Mouse (Mus musculus) intestine, embryonic 16.5 days (tissue): ENCODE measurements around the gene Jaml. TPM values are rescaled to one million over a fixed set of nuclear protein-coding genes. Genes with fewer than 3 reads are reported as not detected.
"Not testable (repeated sequence)": the region's sequence is repeated elsewhere in the genome, so short reads cannot be mapped to it uniquely, and the experiment has no call there.

ENCODE experiments used
- ATAC-seq: fragments of 200-750 bp; cut with Nextera tagmentation; 2 replicates; pipeline ENCODE4 v1.8.0; 2017; ENCODE audit warnings: moderate TSS enrichment, moderate library complexity
- H3K27ac ChIP-seq: fragments of 300-500 bp; sonication (generic); 2 replicates; pipeline ENCODE4 v1.5.1; 2014; ENCODE audit warnings: mild to moderate bottlenecking, low read length
- H3K27me3 ChIP-seq: fragments of 300-500 bp; sonication (generic); replicated peaks from 2 replicates; pipeline ENCODE4 v1.6.1; 2014; ENCODE audit warnings: low read length, control low read depth, mixed read lengths; ENCODE audit not compliant: control insufficient read depth, insufficient read depth
- H3K36me3 ChIP-seq: fragments of 300-500 bp; sonication (generic); 2 replicates; pipeline ENCODE4 v1.6.1; 2014; ENCODE audit warnings: low read length, control low read depth; ENCODE audit not compliant: control insufficient read depth, insufficient read depth
- H3K4me1 ChIP-seq: fragments of 300-500 bp; sonication (generic); 2 replicates; pipeline ENCODE4 v1.6.1; 2014; ENCODE audit warnings: low read length, control low read depth, mixed read lengths; ENCODE audit not compliant: control insufficient read depth, insufficient read depth
- H3K4me2 ChIP-seq: fragments of 300-500 bp; sonication (generic); 2 replicates; pipeline ENCODE4 v1.6.1; 2014; ENCODE audit warnings: low read depth, low read length, control low read depth
- H3K4me3 ChIP-seq: fragments of 300-500 bp; sonication (generic); 2 replicates; pipeline ENCODE4 v1.5.1; 2014; ENCODE audit warnings: mild to moderate bottlenecking, low read length
- H3K9ac ChIP-seq: fragments of 300-500 bp; sonication (generic); 2 replicates; pipeline ENCODE4 v1.6.1; 2014; ENCODE audit warnings: low read depth, low read length
- H3K9me3 ChIP-seq: fragments of 300-500 bp; sonication (generic); 2 replicates; pipeline ENCODE4 v1.6.1; 2016; ENCODE audit warnings: low read length, control low read depth; ENCODE audit not compliant: control insufficient read depth
- WGBS: fragments of 180-500 bp; shearing (Covaris S2); extraction: QIAGEN DNeasy Blood & Tissue Kit; methylation state at CpG from one replicate; pipeline ENCODE4 v1.1.7; 2014; 5-methylcytosine and 5-hydroxymethylcytosine counted together
- polyA plus RNA-seq: library from polyadenylated mRNA; unstranded; fragments of >200 nt; fragmentation: Nextera tagmentation; extraction: Ambion mirVana; gene quantifications from 2 replicates; pipeline ENCODE4 v1.2.1, GENCODE M21; 2015

The Jaml gene
- polyA plus RNA-seq, result 100 and 102 TPM in 2 replicates

GRCm38 (mm10) chr9:45079011-45079410 lies at the start of gene Jaml:
TSS of gene Jaml (plus strand) at chr9:45079183.
- H3K4me3 ChIP-seq, result no peak within 1 kb of the TSS
- 86% methylated on average over 5 of the region's 5 CpGs for WGBS
- ATAC-seq, result no peak
- no peaks in the 10 kb centered on the region for H3K27me3 ChIP-seq
- H3K9me3 ChIP-seq, result no peaks in the 10 kb centered on the region
- H3K4me1 ChIP-seq, result no peaks in the 10 kb centered on the region
- H3K4me2 ChIP-seq, result no peak within 1 kb of the TSS
- no peak within 1 kb of the TSS for H3K27ac ChIP-seq
- no peak within 1 kb of the TSS for H3K9ac ChIP-seq
- H3K36me3 ChIP-seq, result no peaks in the 10 kb centered on the region

DNA sequence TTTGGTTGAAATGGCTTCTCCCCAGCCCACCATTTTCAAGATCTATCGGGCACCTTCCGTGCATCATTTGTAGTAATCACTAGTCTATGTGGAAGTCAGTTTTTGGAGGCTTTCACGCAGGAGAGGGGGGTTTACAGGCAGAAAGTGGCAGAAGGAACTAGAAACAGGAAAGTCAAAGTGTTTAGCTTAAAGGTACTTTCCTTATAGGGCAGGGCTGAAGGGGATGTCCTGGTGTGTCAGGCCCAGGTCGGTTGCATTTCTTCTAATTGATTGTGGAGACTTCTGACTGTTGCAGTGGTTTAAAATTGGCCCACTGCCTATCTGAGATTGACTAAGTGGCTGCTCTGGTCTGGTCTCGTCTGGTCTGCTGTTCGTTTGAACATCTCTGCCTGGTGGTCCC lies 48.6 kb upstream of the Jaml start:
- Histone ChIP-seq H3K4me2 (no peak overlapping the region), H3K27me3 (no peaks in the 10 kb centered on the region), H3K9me3 (no peaks in the 10 kb centered on the region), H3K36me3 (no peaks in the 10 kb centered on the region), H3K27ac (no peak overlapping the region), H3K9ac (no peak overlapping the region), H3K4me3 (no peak overlapping the region), H3K4me1 (no peaks in the 10 kb centered on the region)
- ATAC-seq, result no peak
- WGBS, result 63% methylated on average over 6 of the region's 6 CpGs

DNA sequence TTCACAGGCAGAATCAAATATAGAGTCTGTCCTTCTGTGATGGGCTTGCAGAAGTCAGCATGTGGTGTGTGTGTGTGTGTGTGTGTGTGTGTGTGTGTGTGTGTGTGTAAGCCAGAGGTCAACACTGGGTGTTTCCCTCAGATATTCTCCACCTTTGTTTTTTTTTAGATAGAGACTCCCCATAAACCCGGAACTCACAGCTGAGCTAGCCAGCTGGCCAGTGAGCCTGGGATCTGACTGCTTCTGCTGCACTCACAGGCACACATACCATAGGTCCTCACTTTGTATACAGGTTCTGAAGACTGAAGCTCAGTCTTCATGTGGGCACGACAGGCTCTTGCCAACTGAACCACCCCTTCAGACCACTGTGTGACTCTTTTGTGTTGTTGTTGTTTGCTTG lies 46.7 kb upstream of the Jaml start:
- Histone ChIP-seq H3K9ac (no peak overlapping the region), H3K9me3 (no peaks in the 10 kb centered on the region), H3K27ac (no peak overlapping the region), H3K36me3 (no peaks in the 10 kb centered on the region), H3K4me3 (no peak overlapping the region), H3K4me2 (no peak overlapping the region), H3K4me1 (no peaks in the 10 kb centered on the region), H3K27me3 (no peaks in the 10 kb centered on the region)
- WGBS, result 43% methylated on average over 2 of the region's 2 CpGs
- no peak for ATAC-seq

DNA sequence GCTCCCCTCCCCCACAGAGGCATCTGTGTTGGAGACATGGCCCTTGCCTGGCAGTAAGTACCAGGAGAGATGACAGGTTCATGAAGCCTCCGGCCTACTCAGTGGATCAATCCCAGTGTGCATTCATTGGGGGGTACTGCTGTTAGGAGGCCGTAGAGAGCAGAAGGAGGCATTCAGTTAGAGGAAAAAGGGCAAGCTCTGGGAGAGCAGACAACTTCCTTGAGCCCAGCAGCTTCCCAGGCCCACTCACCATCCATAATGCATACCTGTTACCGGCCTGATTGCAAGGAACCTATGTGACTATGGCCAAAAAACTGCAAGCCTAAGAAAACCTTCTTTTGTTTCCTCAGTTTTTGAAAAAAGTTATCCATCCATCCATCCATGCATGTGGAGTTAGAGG lies 44.5 kb upstream of the Jaml start:
- 84% methylated on average over 3 of the region's 3 CpGs for WGBS
- Histone ChIP-seq H3K9ac (no peak overlapping the region), H3K9me3 (no peaks in the 10 kb centered on the region), H3K4me1 (no peaks in the 10 kb centered on the region), H3K27me3 (no peaks in the 10 kb centered on the region), H3K4me3 (no peak overlapping the region), H3K36me3 (no peaks in the 10 kb centered on the region), H3K4me2 (no peak overlapping the region), H3K27ac (no peak overlapping the region)
- ATAC-seq, result no peak

DNA sequence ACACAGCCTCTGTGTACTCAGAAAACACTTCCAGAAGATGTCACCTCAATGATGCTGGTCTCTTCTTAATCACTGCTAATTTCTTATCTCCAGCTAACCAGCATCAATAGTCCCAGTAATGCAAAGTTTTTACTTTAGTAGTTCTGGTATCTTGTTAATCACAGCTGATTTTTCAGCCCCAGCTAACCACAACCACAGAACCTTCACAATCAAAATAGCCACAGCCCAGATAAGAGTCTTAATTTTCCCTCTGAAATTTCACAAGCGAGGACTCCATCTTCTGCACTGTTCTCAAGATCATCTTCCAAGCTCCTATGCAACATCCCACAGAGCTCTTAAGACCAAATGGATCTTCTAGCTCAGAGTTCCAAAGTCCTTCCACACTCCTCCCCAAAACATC lies 41.2 kb upstream of the Jaml start:
- WGBS, result 90% methylated on average over 1 of the region's 1 CpGs
- not testable (repeated sequence) for ATAC-seq, H3K4me2 ChIP-seq, H3K4me1 ChIP-seq, H3K27ac ChIP-seq, H3K9ac ChIP-seq, H3K4me3 ChIP-seq, H3K9me3 ChIP-seq, H3K27me3 ChIP-seq, H3K36me3 ChIP-seq

GRCm38 (mm10) chr9:45039499-45039898 lies 39.5 kb upstream of the Jaml start, which contains the start of gene Mpzl2:
TSS of gene Mpzl2 (plus strand) at chr9:45039799.
- 0 out of 2 replicates have a peak, but pooled peaks cover 7% of the 10 kb centered on the region for H3K27me3 ChIP-seq
- no peaks in the 10 kb centered on the region for H3K9me3 ChIP-seq
- H3K9ac ChIP-seq, result peak within 1 kb of the TSS; percentile 48
- 44% methylated on average over 5 of the region's 5 CpGs for WGBS
- ATAC-seq, result no peak
- peak within 1 kb of the TSS; percentile 19 for H3K4me3 ChIP-seq
- peak within 1 kb of the TSS; percentile 64 for H3K27ac ChIP-seq
- H3K36me3 ChIP-seq, result no peaks in the 10 kb centered on the region
- H3K4me2 ChIP-seq, result peak within 1 kb of the TSS; percentile 43
- peaks cover 4% of the 10 kb centered on the region; the same call in 1 of the 2 replicates for H3K4me1 ChIP-seq

DNA sequence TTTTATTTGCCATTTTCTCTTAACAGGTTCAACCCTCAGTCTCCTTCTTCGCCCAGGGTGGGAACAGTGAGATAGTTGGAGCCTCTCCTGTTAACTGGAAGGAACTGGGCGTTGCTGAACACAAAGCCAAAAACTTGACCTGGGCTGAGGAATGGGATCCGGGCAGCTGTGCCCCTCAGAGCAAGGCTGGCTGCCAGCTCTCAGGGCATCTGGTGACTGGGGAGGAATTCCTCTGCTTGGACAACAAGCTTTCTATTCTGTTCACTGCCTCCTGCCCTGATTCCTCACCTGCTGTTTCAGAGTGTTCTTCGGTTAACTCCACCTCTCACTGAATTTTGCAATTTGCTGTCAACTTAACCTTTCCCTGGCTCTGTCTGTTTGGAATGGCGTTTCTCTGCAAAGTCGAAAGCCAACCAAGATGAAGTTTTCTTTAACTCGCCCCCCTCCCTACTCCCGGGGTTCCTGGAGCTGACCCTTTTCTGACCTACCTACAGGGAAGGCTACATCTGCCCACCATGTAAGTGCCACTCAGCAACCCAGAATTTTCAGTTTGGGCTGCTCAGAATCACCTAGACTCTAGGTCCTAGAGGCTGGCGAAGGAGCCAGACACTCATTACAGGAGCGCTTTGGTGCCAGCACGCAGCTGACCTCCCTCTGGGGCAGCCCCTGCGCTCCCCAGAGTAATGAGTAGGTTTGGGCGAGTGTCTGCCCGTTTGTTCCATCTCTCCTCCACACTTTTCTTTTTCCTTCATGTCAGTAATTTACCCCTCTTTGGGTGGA lies 38.7 kb upstream of the Jaml start:
- H3K4me2 ChIP-seq, result peak overlapping the region; percentile 43
- peak overlapping the region; percentile 19 for H3K4me3 ChIP-seq
- peaks cover 4% of the 10 kb centered on the region; the same call in 1 of the 2 replicates for H3K4me1 ChIP-seq
- H3K9me3 ChIP-seq, result no peaks in the 10 kb centered on the region
- peak overlapping the region; percentile 48 for H3K9ac ChIP-seq
- no peaks in the 10 kb centered on the region for H3K36me3 ChIP-seq
- 22% methylated on average over 14 of the region's 14 CpGs for WGBS
- 0 out of 2 replicates have a peak, but pooled peaks cover 7% of the 10 kb centered on the region for H3K27me3 ChIP-seq
- peak overlapping the region; percentile 64 for H3K27ac ChIP-seq
- ATAC-seq, result no peak

- peak overlapping the region; percentile 43 for H3K4me2 ChIP-seq
- no peaks in the 10 kb centered on the region for H3K36me3 ChIP-seq
- 0 out of 2 replicates have a peak, but pooled peaks cover 7% of the 10 kb centered on the region for H3K27me3 ChIP-seq
- H3K27ac ChIP-seq, result peak overlapping the region; percentile 86
- H3K9me3 ChIP-seq, result no peaks in the 10 kb centered on the region
- peak overlapping the region; percentile 19 for H3K4me3 ChIP-seq
- ATAC-seq, result peak; percentile 31
- H3K9ac ChIP-seq, result peak overlapping the region; percentile 48; the same call in 1 of the 2 replicates
- WGBS, result 24% methylated on average over 17 of the region's 17 CpGs
- H3K4me1 ChIP-seq, result peaks cover 4% of the 10 kb centered on the region; the same call in 1 of the 2 replicates
Measured at GRCm38 (mm10) chr9:45041131-45041838, 37.7 kb upstream of the Jaml start.

DNA sequence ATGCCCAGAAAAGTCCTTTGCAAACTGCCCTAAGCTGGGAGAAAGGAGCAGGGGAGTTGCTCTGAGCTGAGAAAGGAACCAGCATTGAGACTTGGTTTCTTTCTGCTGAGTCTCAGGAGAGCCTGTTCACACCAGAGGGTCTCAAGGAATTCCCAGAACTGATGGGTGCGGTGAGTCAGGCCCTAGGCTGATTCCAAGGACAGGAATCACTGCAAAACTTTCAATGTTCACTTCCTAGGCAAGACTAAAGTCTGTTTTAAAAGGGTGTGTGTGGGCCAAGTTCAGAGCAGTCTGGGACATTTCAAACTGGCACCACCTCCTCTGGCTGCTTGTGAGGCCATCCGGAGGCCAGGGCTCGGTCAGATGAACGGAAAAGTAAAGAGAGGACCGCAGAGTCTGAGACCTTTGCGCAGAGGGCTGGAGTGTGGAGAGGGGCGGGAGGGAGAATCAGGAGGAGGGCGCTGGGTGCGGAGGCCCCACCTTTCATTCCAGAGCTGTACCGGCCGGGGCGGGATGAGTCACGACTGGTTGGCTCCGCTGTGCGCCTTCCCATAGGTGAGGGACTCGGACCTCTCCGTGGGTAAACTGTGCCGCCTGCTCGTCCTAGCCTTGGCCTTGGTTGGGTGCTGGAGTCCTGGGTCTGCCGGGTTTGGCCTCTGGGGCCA lies 36.8 kb upstream of the Jaml start:
- Histone ChIP-seq H3K4me3 (peak overlapping the region; percentile 54), H3K9me3 (no peaks in the 10 kb centered on the region), H3K4me1 (peaks cover 4% of the 10 kb centered on the region; the same call in 1 of the 2 replicates), H3K36me3 (no peaks in the 10 kb centered on the region), H3K27ac (peak overlapping the region; percentile 86), H3K4me2 (peak overlapping the region; percentile 52), H3K9ac (peak overlapping the region; percentile 70), H3K27me3 (0 out of 2 replicates have a peak, but pooled peaks cover 7% of the 10 kb centered on the region)
- ATAC-seq, result peak; percentile 96
- 2% methylated on average over 20 of the region's 20 CpGs for WGBS
